Mouse (Mus musculus) embryonic fibroblast, embryonic 13.5 days (primary cell): ENCODE measurements around the gene Gm20894. TPM values are rescaled to one million over a fixed set of nuclear protein-coding genes. Genes with fewer than 3 reads are reported as not detected.
"Not testable (repeated sequence)": the region's sequence is repeated elsewhere in the genome, so short reads cannot be mapped to it uniquely, and the experiment has no call there.

Source experiments
- H3K27ac ChIP-seq: 2 replicates; pipeline ENCODE4 v1.5.1; 2012; ENCODE audit warnings: low read length, control low read depth, inconsistent platforms; ENCODE audit not compliant: insufficient read depth
- H3K4me1 ChIP-seq: 2 replicates; pipeline ENCODE4 v1.6.1; 2011; ENCODE audit warnings: low read length; ENCODE audit not compliant: control insufficient read depth, insufficient read depth
- H3K4me3 ChIP-seq: 2 replicates; pipeline ENCODE4 v1.5.1; 2011; ENCODE audit warnings: mild to moderate bottlenecking, control low read depth, low read length; ENCODE audit not compliant: insufficient read depth
- polyA plus RNA-seq: library from polyadenylated mRNA; stranded (reverse); fragments of >200 nt; gene quantifications from 2 replicates; pipeline ENCODE4 v1.2.4, GENCODE M21; 2011; ENCODE audit warnings: low read depth; ENCODE audit not compliant: missing spikeins, insufficient read length

Gene Gm20894
- polyA plus RNA-seq, result not detected in 2 replicates

DNA sequence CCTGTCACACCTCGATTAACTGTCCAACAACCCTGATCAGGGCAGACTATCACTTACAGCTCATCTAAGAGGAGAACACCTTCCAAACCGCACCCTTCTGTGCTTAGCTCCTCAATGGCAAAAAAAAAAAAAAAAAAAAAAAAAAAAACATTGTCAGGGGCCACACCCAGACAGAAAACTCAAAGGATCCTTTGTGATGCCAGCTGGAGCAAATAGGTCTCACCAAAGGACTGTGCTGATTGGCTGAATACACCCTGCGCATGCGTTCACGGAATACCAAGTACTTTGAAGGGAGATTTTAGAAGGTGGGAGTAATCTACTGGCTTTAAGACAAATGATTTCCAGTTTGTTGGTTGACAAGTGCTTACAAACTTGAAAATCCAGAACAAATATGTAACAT is at the start of gene Gm20894:
Gene Gm20894 (minus strand): TSS at position 101 of the 400 bp plus-strand sequence.
- H3K4me1 ChIP-seq, H3K4me3 ChIP-seq, H3K27ac ChIP-seq: not testable (repeated sequence)
